Mouse (Mus musculus): Measurements from ENCODE around the gene 2610528A11Rik.

Gene 2610528A11Rik

DNA sequence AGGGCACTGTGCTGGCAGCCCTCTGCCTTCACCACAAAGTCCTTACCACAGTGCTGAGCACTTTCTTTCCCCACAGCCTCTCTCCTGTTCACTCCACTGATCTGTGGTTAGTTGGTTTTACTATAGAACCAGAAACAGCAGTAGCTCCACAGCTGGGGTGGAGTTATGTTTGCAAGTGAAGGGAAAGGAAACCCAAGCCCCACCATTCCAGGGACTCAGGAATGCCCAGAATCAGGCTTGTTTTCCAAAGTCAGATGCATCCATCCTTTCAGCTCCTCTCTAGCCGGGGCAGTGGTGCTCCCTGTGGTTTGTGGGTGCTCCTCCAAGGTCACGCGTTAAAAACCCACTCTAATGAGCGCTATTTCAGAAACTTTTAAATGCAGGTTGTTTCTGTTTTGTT lies 18.3 kb downstream of the 2610528A11Rik start:
- no peak for DNase-seq (ENCODE audit: low read depth, low spot score)

- DNase-seq (ENCODE audit: low read depth, low spot score), result no peak
Observed at GRCm38 (mm10) chr14:37094436-37094835, 19.4 kb downstream of the 2610528A11Rik start.

- no peak for DNase-seq (ENCODE audit: low read depth, low spot score)
Observed at GRCm38 (mm10) chr14:37083755-37084154, 30.1 kb downstream of the 2610528A11Rik start.

DNA sequence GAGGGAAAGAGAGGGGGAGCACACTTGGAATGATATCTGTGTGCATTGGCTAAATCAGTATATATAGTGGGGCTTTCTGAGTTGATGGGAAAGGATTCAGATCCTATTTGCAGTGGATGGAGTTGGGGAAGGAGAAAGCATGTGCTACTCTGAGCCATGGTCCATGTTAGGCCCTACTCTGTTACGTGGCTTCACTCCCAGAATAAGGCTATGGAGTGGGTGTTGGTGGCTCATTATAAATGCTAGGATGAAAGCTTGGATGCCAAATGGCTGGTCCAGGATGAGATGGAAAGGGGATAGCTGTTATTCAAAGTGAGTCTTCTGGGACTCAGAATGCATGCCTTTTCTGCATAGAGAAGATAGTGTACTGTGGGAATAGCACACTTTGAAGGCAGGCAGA lies 33.1 kb downstream of the 2610528A11Rik start:
- no peak for DNase-seq (ENCODE audit: low read depth, low spot score)

DNA sequence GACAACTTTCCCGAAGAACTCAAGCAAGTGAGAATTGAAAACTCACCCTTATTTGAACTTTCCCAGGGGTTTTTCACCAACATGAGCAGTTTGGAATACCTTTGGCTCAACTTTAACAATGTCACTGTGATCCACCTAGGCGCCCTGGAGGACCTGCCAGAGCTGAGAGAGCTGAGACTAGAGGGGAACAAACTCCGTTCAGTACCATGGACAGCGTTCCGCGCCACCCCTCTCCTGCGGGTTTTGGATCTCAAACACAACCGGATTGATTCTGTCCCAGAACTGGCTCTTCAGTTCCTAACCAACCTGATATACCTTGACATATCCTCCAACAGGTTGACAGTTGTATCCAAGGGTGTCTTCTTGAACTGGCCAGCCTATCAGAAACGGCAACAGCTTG lies 45.3 kb downstream of the 2610528A11Rik start:
- no peak for DNase-seq (ENCODE audit: low read depth, low spot score)

GRCm38 (mm10) chr14:37067629-37068028 lies 46.2 kb downstream of the 2610528A11Rik start, which contains the start of gene Lrit2:
TSS of gene Lrit2 (plus strand) at chr14:37067929.
- no peak for DNase-seq (ENCODE audit: low read depth, low spot score)

GRCm38 (mm10) chr14:37066636-37067035 lies 47.2 kb downstream of the 2610528A11Rik start:
- DNase-seq (ENCODE audit: low read depth, low spot score), result no peak

- no peak for DNase-seq (ENCODE audit: low read depth, low spot score)
Observed at GRCm38 (mm10) chr14:37064849-37065248, 49.0 kb downstream of the 2610528A11Rik start.
